8 mouse cellular contexts compared by ENCODE assay signal in genomic region chr13:5591837-5592555, GRCm38 (mm10).
DNase-seq lines count a peak whose midpoint lies in the region; ATAC-seq and TF ChIP-seq lines count a peak whose summit lies in the region.

No protein-coding gene starts in this region.

- DNase-seq in heart, adult 11 months = peak; percentile 89
- DNase-seq in heart, postnatal 36 days = no peak
- peak; percentile 85 for DNase-seq in 416B (ENCODE audit: low read depth)
- DNase-seq in embryonic facial prominence, embryonic 14.5 days (ENCODE audit: low spot score) = peak; percentile 17
- no peak for DNase-seq in liver, postnatal 0 days
- no peak for DNase-seq in urinary bladder, adult 2 months (ENCODE audit: low spot score)
- no peak for DNase-seq in left cerebral cortex, adult 8-10 months (ENCODE audit: low spot score in 2 of 2)
- no peak for DNase-seq in thymus, adult 18-20 months

- intact Hi-C loops in heart, postnatal 36 days (cut with DNase I) = loop anchor here (1.0 to 10.0 kb wide), 5 partner anchors 23 to 883 kb away; partner anchors contain the start of gene Klf6

- no peaks in the 10 kb centered on the region for H3K9me3 ChIP-seq in embryonic facial prominence, embryonic 14.5 days (ENCODE audit: control insufficient read depth, low read length)
- H3K9me3 ChIP-seq in liver, postnatal 0 days (ENCODE audit: low read length) = no peaks in the 10 kb centered on the region

- no peaks in the 10 kb centered on the region for H3K27me3 ChIP-seq in embryonic facial prominence, embryonic 14.5 days (replicated peaks; ENCODE audit: control insufficient read depth, insufficient read depth, low read length)
- H3K27me3 ChIP-seq in liver, postnatal 0 days (ENCODE audit: insufficient read depth, low read length) = no peaks in the 10 kb centered on the region

- H3K27ac ChIP-seq in embryonic facial prominence, embryonic 14.5 days (replicated peaks; ENCODE audit: low read depth, low read length) = no peak overlapping the region
- no peak overlapping the region for H3K27ac ChIP-seq in liver, postnatal 0 days (ENCODE audit: low read depth)

- no peak overlapping the region for H3K9ac ChIP-seq in embryonic facial prominence, embryonic 14.5 days (ENCODE audit: low read depth, low read length)
- no peak overlapping the region for H3K9ac ChIP-seq in liver, postnatal 0 days (replicated peaks)

- H3K36me3 ChIP-seq in embryonic facial prominence, embryonic 14.5 days (ENCODE audit: control insufficient read depth, insufficient read depth, low read length) = no peaks in the 10 kb centered on the region
- no peaks in the 10 kb centered on the region for H3K36me3 ChIP-seq in liver, postnatal 0 days (replicated peaks; ENCODE audit: insufficient read depth, low read length)

- 61% methylated on average over 4 of the region's 4 CpGs for WGBS in embryonic facial prominence, embryonic 14.5 days
- 23% methylated on average over 4 of the region's 4 CpGs for WGBS in liver, postnatal 0 days (ENCODE audit: insufficient replicate concordance)

- TF ChIP-seq CTCF in liver, postnatal 0 days (IDR thresholded peaks at IDR 0.05; ENCODE audit: low read depth) = no peak

- no peak overlapping the region for H3K4me3 ChIP-seq in embryonic facial prominence, embryonic 14.5 days (ENCODE audit: low read depth, low read length)
- no peak overlapping the region for H3K4me3 ChIP-seq in liver, postnatal 0 days (ENCODE audit: low read depth, low read length)

- no peak overlapping the region for H3K4me2 ChIP-seq in embryonic facial prominence, embryonic 14.5 days (ENCODE audit: low read depth, low read length)
- H3K4me2 ChIP-seq in liver, postnatal 0 days (ENCODE audit: low read depth, low read length) = peak overlapping the region; percentile 23; the same call in 1 of the 2 replicates

- no peak for ATAC-seq in embryonic facial prominence, embryonic 14.5 days (ENCODE audit: low read depth)
- peak; percentile 64 for ATAC-seq in liver, postnatal 0 days

- no peak for TF ChIP-seq EP300 in liver, postnatal 0 days (IDR thresholded peaks at IDR 0.05; ENCODE audit: low read depth)

- 0 out of 2 replicates have a peak, but pooled peaks cover 3% of the 10 kb centered on the region for H3K4me1 ChIP-seq in embryonic facial prominence, embryonic 14.5 days (ENCODE audit: control insufficient read depth, insufficient read depth, low read length)
- 0 out of 2 replicates have a peak, but pooled peaks cover 3% of the 10 kb centered on the region for H3K4me1 ChIP-seq in liver, postnatal 0 days (ENCODE audit: insufficient read depth)

Comparison
In these comparisons a context has a peak if more than half of its experiments do, and no peak if none do; other contexts are left out.
1. DNase-seq: peak in heart, adult 11 months (single experiment), 416B (single experiment) and embryonic facial prominence, embryonic 14.5 days (single experiment); none in heart, postnatal 36 days (0 of 2), liver, postnatal 0 days (single experiment), urinary bladder, adult 2 months (single experiment), left cerebral cortex, adult 8-10 months (0 of 2) and thymus, adult 18-20 months (0 of 2).